Mouse (Mus musculus): ENCODE results near the gene Plppr3.

The Plppr3 gene

DNA sequence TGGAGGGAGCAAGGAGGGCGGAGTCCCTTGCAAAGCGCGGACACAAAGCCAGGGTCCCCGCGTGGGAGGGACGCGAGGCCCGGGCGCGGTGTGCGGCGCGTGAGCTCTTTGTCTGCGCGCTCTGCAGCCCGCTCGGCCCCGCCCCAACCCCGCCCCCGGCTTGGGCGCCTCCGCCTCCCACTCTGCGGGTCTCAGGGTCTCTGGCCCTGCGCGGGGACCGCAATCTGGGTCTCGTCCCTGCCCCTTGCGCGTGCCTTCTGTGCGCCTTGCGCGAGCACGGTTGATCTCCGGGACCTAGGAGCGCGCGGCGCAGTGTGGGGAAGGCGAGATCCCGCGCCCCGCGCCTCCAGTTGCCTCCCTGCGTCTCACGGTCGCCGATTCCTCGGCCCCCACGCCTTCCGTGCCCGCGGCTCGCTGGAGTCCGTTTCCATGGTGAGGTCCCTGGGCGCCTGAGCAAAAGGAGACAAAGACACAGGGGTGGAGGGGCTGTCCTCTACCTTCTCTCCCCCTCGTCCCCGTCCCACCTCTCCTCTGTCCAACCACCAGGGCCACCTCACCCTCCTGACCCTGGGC is at the start of gene Plppr3, which contains the start of gene Prtn3:
Gene Plppr3, minus strand, starts transcription at position 345 of the 573 bp plus-strand sequence.
Gene Prtn3, plus strand, starts transcription at position 187 of the 573 bp plus-strand sequence.
- ATAC-seq (ENCODE audit: insufficient number of reproducible peaks, low FRiP score, low TSS enrichment), result peak; percentile 45; the same call in 1 of the 2 replicates

DNA sequence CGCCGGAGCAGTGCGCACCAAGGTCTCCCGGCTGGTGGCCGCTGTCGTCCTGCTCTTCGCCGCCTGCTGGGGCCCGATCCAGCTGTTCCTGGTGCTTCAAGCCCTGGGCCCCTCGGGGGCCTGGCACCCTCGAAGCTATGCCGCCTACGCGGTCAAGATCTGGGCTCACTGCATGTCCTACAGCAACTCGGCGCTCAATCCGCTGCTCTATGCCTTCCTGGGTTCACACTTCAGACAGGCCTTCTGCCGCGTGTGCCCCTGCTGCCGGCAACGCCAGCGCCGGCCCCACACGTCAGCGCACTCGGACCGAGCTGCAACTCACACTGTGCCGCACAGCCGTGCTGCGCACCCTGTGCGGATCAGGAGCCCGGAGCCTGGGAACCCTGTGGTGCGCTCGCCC is 47.1 kb upstream of the Plppr3 start:
- ATAC-seq (ENCODE audit: insufficient number of reproducible peaks, low FRiP score, low TSS enrichment), result no peak

DNA sequence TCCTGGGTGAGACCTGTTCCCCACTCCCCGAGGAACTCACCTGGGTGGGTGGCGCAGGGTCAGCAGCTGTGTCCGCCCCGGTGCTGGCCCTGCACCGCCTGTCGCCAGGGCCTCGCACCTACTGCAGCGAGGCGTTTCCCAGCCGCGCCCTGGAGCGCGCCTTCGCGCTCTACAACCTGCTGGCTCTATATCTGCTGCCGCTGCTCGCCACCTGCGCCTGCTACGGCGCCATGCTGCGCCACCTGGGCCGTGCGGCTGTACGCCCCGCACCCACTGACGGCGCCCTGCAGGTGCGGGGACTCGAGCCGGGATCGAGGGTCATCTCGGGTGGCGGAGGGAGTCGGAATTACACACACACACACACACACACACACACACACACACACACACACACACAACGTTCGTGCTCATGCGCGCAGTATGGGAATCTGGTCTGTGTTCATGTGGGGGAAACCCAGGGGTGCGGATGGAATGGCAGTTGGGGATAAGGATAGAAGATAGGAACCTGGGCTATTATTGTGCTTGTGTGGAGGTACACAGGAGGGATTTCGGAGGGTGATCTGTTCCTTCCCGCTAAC is 46.6 kb upstream of the Plppr3 start, which contains the start of gene R3hdm4:
Gene R3hdm4, minus strand, starts transcription at position 251 of the 578 bp plus-strand sequence.
- no peak for ATAC-seq (ENCODE audit: insufficient number of reproducible peaks, low FRiP score, low TSS enrichment)

DNA sequence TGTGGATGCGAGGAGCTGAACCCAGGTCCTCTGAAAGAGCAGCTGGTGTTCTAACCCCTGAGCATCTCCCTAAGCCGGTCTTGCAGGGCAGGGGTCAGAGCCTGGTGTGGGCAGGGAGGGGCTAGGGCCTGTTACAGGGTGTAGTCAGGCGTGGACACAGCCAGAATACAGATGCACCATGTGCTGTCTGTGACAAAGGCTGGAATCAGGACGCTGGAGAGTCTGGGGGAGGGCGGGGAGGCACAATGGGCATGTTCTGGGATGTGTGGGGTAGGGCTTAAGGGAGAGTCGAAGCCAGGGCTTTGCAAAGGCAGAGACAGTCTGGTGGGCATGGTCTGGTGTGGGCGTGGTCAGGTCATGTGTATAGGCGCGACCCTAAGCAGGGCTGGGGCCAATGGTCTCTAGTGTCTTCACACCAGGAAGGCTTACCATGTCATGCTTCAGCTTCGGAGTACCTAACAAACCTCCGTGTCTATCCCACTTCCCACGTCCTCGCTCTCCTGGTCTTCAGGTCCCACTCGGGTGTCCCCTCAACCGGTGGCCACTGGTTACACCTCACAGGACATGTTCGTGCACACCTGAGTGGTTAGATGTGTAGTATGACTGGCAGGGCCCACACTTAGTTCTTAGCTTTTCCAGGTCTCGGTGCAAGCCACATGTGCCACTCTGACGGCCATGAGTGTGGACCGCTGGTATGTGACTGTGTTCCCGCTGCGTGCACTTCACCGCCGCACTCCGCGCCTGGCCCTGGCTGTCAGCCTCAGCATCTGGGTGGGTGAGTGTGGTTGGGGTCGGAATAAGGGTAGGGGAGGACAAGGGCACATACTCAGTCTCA is 45.8 kb upstream of the Plppr3 start:
- ATAC-seq (ENCODE audit: insufficient number of reproducible peaks, low FRiP score, low TSS enrichment), result no peak

DNA sequence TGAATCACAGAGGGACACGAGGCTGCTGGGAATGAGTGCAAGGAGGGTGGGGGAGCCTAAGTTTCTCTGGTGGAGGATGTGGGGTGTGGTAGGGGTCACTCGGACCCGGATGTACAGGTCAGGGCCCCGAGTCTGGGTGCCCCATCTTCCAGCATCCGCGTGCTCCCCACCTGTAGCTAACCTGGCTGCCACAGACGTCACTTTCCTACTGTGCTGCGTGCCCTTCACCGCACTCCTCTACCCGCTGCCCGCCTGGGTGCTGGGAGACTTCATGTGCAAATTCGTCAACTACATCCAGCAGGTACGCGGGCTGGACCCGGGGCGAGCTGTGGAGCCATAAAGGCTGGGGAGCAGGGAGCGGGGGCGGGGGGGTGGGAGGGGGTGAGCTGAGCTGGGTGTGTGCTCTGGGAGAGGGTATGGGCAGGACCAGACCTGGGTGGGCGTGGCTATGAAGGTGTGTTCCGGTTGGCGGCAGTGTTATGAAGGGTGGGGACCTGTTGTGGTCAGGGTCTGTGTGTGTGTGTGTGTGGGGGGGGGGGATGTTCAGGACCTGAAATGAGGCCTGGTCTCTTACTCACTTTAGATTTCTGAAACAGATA is 44.9 kb upstream of the Plppr3 start:
- no peak for ATAC-seq (ENCODE audit: insufficient number of reproducible peaks, low FRiP score, low TSS enrichment)

DNA sequence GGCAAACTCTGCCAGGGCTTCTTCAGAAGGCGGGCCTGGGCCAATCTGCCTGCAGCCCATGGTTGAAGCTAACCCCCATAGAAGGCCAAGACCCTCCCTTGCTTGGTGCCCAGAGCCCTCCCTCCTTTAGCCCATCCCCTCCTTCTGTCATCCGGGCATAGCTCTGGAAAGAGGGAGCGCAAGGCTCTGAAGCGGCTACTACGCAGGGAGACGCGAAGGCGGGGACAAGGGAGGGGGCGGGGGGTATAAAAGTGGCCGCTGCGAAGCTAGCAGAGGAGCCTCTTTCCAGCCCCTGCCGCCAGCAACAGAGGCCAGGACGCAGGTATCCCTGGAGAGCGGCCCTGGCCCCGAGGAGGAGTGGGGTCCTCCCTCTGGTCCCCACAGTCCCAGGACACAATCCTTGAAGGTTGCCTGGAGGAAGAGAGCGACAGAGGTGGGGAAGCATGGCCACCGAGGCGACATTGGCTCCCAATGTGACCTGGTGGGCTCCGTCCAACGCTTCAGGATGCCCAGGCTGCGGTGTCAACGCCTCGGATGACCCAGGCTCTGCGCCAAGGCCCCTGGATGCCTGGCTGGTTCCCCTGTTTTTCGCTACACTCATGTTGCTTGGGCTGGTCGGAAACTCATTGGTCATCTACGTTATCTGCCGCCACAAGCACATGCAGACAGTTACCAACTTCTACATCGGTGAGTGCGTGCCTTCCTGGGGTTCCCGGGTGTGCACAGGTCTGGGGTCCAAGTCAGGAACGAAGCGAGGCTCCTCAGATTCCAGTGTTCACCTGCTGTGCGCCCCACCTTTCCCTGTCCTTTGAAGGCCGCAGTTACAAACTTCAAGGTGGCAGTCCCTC is 44.0 kb upstream of the Plppr3 start:
- 0 out of 2 replicates have a peak, but pooled peaks have one; percentile 26 for ATAC-seq (ENCODE audit: insufficient number of reproducible peaks, low FRiP score, low TSS enrichment)

DNA sequence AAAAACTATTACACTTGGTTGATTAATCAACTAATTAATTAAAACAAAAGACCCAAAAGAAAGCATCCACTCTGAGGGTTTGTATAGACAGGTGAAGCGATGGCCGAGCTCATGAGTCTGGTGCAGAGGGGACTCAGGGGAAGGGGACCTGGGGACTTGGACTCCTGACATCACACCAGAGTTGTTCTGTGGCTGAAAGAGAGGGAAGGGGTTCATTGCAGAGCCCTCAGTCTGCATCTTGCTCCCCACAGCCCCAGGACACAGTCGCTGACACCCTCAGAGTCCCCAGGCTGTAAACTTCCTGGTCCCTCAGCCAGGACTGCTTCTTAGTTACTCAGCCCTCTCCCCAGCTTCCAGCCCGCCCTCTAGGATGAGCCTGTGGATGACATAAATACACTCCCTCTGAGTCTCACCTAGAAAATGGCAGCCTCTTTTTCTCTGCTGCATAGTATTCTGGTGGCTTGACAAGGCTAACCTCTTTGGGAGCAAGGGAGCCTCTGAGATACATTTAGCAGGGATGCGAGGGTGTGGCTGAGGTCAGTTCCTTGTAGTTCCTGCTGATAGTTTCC is 43.2 kb upstream of the Plppr3 start:
- ATAC-seq (ENCODE audit: insufficient number of reproducible peaks, low FRiP score, low TSS enrichment), result no peak

DNA sequence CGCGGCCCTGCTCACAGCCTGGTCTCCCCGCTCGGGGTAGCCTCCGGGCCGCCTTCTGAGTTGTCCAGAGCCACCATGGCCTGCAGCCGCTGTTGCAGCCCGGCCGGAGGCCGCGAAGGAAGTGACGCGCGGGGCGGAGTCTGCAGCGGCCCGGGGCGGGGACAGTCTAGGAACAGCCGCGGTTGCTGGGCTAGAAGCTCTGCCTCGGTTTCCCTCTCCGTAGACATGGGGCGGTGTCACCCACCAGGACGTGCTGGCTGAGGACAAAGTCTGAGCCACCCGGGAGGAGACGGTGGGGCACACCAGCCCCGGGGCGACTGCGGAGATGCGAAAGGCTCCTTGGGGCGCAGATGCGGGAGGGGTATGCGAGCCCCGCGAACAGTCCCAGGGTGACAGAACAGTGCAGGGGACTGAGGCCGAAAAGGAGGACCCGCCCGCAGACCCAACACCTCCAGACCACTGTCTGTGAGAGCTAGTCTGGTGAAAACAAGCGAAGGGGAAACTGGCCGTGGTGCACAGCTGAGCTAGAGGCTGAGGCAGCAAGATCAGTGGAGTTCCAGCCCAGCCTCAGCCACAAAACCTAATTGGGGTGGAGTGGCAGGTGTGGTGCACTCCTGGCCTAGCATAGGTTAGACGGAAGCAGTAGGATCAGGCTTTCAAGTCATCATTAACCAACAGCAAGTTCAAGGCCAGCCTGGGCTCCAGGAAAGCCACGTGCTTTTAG is 42.5 kb upstream of the Plppr3 start, which contains the start of gene Kiss1r:
Gene Kiss1r, plus strand, starts transcription at position 164 of the 724 bp plus-strand sequence.
- ATAC-seq (ENCODE audit: insufficient number of reproducible peaks, low FRiP score, low TSS enrichment), result peak; percentile 69

DNA sequence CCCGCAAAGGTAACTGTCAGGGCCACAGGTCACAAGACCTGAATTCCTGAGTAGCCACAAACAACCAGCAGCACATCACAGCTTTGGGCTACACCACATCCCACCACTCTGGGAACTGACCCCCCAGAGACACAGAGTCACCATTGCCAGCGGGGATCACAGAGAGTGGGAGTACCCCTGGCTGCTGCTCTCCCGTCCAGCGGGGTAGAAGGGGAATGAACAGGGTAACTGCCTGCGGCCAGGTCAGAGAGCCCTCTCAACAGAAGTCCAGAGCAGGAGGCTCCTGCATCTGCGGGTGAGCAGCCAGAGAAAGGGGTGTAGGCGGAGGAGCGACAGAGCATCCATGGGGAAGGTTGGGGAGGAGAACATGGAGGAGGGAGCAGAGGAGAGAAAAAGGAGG is 41.6 kb upstream of the Plppr3 start:
- ATAC-seq (ENCODE audit: insufficient number of reproducible peaks, low FRiP score, low TSS enrichment), result no peak

DNA sequence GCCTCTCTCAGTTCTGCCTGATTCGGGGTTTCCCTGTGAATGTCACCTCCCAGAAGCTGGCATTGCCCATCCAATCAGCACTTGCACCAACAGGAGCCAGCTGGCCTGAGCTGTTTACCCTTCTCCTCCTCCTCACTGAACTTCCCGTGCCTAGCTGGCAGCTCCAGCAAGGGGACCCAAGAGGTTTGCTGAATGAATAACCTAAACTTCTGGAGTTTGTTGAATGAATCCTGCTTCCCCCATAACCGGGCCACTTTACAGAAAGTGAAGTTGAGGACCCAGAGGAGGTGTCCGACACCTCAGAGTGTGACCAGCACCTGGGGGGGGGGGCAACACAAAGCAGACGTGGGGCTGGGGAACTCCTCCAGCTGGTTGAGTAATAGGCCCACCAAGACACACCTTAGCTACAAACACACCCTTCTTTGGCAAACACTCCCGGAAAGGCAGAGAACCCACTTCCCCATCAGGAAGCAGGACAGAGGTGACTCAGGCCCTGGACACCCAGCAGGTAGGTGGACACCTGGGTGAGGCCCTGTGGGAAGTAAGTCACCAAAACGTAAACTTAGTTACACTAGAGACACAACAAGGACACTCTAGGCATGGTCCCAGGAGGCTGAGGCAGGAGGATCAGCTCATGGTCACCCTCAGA is 40.6 kb upstream of the Plppr3 start:
- ATAC-seq (ENCODE audit: insufficient number of reproducible peaks, low FRiP score, low TSS enrichment), result no peak

DNA sequence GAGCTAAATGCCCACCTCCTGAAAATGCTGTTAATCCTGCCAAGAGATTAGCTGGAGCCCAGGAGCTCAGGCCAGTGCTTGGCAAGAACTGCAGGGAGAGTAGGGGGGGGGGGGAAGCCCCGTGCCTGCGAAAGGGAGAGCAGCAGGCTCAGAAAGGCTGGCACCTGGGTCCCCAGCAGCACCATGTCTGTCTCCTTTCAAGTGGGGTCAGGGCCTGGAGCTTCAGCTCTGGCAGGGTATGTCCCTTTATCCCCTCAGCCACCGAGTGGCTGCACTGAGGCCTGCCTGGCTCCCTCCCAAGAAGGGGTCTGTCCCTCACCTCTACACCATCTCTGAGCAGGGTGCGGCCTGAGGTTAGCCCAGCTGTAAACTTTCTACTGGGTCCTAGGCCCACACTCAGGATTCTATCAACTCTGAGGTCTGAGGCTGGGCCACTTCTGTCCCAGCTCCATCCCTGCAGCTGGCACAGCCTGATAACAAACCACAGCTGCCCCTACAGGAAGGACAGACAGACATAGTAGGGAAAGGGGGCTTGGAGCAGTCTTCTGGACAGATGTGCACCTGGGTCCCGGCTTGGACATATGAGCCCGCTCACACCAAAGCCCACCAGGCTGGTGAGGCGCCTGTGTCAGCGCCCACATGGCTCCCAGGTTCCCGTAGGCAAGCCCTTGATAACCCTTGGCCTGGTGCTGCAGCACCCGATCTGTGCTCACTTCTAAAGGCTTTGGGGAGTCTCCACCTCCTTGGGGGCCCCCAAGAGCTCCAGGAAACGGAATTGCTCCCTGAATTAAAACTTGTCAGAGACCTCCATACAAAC is 39.9 kb upstream of the Plppr3 start:
- no peak for ATAC-seq (ENCODE audit: insufficient number of reproducible peaks, low FRiP score, low TSS enrichment)

DNA sequence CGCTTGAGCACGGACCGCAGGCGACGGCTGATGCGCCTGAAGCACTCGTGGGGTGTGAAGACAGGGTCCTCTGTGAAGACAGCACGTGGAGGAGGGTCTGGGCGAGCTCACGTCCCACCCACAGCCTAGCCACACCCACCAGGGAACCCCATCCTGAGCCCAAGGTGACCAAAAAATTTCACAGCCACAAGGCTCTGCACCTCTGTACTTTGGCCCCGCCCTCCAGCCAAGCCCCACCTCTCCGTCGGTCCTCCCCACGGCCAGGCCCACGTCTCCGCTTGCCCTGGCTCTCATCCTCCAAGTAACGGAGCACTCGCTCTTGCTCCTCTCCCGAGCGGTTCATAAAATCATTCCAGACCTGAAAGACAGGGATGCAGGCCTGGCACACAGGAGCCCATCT is 38.0 kb upstream of the Plppr3 start:
- ATAC-seq (ENCODE audit: insufficient number of reproducible peaks, low FRiP score, low TSS enrichment), result no peak

DNA sequence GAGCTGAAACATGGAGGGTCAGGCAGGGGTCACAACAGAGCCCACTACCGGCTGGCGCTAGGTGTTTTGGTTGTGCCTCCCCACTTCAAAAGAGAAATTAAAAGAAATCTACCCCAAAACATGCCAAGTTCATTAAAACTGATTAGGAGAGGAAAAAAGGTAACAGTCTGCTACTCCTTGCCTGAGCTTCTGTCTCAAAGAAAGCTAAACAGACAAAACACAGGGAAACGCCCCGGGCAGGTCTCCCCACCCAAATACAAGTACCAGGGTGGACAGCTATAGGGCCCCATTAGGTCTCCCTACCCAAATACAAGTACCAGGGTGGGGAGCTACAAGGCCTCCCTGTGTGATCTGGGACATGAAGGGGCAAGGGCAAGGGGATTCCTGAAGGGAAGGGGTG is 36.1 kb upstream of the Plppr3 start, which contains the start of gene Gm26602:
Gene Gm26602, plus strand, starts transcription at position 301 of the 400 bp plus-strand sequence.
- no peak for ATAC-seq (ENCODE audit: insufficient number of reproducible peaks, low FRiP score, low TSS enrichment)

DNA sequence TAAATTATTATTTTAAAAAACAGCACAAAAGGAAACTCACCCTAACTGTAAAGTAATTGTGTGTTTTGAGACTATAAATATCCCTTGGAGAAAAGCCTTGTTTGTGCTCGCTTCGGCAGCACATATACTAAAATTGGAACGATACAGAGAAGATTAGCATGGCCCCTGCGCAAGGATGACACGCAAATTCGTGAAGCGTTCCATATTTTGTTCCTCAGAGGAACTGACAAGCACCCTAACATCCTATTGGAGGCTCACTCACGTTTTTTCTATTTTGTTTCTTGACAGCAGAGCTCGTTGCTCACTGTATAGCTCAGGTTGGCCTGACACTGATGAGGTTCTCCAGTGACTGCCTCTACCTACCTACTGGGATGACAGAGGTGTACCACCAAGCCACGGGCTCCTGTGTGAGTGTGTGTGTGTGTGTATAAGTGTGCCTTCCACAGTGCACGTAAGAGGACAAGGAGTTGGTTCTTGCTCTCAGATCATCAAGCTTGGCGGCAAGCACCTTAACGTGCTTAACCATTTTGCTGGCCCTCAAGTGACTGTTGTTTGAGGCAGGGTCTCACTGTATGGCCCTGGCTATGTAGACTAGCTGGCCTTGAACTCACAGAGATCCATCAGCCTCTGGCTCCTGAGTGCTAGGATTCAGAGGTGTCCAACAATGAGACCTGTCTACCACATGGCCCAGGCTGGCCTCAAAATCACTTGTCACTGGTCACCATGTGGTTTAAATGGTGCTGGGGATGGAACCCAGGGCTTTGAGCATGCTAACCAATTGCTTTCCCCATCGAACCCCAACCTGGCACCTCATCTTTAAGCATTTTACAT is 34.9 kb upstream of the Plppr3 start:
- no peak for ATAC-seq (ENCODE audit: insufficient number of reproducible peaks, low FRiP score, low TSS enrichment)

DNA sequence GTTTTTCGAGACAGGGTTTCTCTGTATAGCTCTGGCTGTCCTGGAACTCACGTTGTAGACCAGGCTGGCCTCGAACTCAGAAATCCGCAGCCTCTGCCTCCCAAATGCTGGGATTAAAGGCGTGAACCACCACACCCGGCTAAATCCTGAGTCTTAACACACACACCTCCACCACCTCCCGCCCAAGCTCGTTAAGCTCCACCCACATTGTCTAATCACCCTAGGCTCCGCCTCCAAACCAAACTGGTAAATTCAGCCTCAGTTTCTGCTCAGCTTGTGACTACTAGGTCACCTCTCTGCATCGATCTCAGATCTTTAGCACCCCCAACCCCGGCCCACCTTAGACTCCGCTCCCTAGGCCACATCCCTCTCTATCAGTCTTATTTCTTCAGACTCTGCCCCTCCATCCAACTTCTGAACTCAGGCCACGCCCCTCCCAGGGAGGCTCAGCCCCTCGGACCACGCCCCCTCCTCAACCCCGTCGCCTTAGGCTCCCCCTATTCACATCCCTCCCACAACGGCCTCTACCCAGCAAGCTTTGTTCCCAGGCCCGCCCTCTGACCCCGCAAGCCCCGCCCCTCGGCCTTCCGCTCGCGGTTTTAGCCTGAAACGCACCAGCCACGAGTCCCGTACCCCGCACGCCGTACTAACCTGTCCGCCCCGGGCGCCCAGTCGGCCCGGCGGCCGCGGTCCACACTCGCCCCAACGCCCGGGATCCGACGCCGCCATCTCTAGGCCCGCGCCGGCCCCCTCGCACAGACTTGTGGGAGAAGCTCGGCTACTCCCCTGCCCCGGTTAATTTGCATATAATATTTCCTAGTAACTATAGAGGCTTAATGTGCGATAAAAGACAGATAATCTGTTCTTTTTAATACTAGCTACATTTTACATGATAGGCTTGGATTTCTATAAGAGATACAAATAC is 34.0 kb upstream of the Plppr3 start, which contains the start of gene Med16:
Gene Med16, minus strand, starts transcription at position 757 of the 925 bp plus-strand sequence.
- peak; percentile 79 for ATAC-seq (ENCODE audit: insufficient number of reproducible peaks, low FRiP score, low TSS enrichment)

DNA sequence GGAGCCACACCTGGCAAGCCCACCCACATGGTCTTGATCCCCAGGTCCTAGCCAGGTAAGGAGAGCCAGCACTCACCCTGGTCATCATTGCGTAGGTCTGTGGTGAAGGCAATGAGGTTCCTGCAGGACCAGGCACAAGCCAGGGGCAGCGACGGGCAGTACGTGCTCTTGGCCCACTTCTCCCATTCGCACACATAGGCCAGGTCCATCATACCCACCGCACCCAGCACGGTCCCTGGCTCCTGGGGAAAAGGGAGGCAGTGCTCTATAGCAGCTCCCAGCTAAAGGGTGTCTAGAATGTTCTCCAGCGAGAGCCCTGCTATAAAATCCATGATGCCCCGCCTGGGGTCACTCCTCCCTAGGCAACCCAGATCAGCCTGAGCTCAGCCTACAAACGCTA is 33.0 kb upstream of the Plppr3 start:
- ATAC-seq (ENCODE audit: insufficient number of reproducible peaks, low FRiP score, low TSS enrichment), result no peak

Data from cerebellum, adult (tissue).